Mouse (Mus musculus): ENCODE results near the gene Lrba.

Lrba gene

GRCm38 (mm10) chr3:86489992-86490391 lies 265.5 kb downstream of the Lrba start:
- intact Hi-C loops (cut with DNase I), result no loop called here

- intact Hi-C loops (cut with DNase I), result no loop called here
These were observed 276.1 kb downstream of the Lrba start for GRCm38 (mm10) chr3:86500586-86500985.

GRCm38 (mm10) chr3:86518506-86519109 lies 294.1 kb downstream of the Lrba start:
- intact Hi-C loops (cut with DNase I), result no loop called here

GRCm38 (mm10) chr3:86522880-86523505 lies 298.5 kb downstream of the Lrba start:
- intact Hi-C loops (cut with DNase I), result no loop called here

GRCm38 (mm10) chr3:86531531-86532269 lies 307.2 kb downstream of the Lrba start:
- intact Hi-C loops (cut with DNase I), result no loop called here

GRCm38 (mm10) chr3:86536751-86537150 lies 312.3 kb downstream of the Lrba start:
- intact Hi-C loops (cut with DNase I), result no loop called here

GRCm38 (mm10) chr3:86538645-86539554 lies 314.4 kb downstream of the Lrba start:
- intact Hi-C loops (cut with DNase I), result no loop called here

GRCm38 (mm10) chr3:86539555-86540168 lies 315.2 kb downstream of the Lrba start:
- intact Hi-C loops (cut with DNase I), result no loop called here

- intact Hi-C loops (cut with DNase I), result no loop called here
These were observed 316.7 kb downstream of the Lrba start for GRCm38 (mm10) chr3:86541074-86541614.

- intact Hi-C loops (cut with DNase I), result no loop called here
These were observed 317.4 kb downstream of the Lrba start for GRCm38 (mm10) chr3:86541863-86542397.

GRCm38 (mm10) chr3:86544785-86545184 lies 320.3 kb downstream of the Lrba start:
- intact Hi-C loops (cut with DNase I), result no loop called here

- intact Hi-C loops (cut with DNase I), result no loop called here
These were observed 321.5 kb downstream of the Lrba start for GRCm38 (mm10) chr3:86545945-86546344.

- intact Hi-C loops (cut with DNase I), result no loop called here
These were observed 322.2 kb downstream of the Lrba start for GRCm38 (mm10) chr3:86546471-86547250.

GRCm38 (mm10) chr3:86547251-86547791 lies 322.8 kb downstream of the Lrba start:
- intact Hi-C loops (cut with DNase I), result no loop called here

- intact Hi-C loops (cut with DNase I), result no loop called here
These were observed 323.9 kb downstream of the Lrba start, which contains the start of gene Mab21l2 for GRCm38 (mm10) chr3:86548091-86549015. Mab21l2 (minus strand) TSS chr3:86548629.

- intact Hi-C loops (cut with DNase I), result no loop called here
These were observed 326.0 kb downstream of the Lrba start for GRCm38 (mm10) chr3:86550301-86551010.

- intact Hi-C loops (cut with DNase I), result no loop called here
These were observed 326.7 kb downstream of the Lrba start for GRCm38 (mm10) chr3:86551011-86551728.

All from adrenal gland (tissue).